Comparison of ENCODE assay signal across 9 mouse cellular contexts in the genomic region with DNA sequence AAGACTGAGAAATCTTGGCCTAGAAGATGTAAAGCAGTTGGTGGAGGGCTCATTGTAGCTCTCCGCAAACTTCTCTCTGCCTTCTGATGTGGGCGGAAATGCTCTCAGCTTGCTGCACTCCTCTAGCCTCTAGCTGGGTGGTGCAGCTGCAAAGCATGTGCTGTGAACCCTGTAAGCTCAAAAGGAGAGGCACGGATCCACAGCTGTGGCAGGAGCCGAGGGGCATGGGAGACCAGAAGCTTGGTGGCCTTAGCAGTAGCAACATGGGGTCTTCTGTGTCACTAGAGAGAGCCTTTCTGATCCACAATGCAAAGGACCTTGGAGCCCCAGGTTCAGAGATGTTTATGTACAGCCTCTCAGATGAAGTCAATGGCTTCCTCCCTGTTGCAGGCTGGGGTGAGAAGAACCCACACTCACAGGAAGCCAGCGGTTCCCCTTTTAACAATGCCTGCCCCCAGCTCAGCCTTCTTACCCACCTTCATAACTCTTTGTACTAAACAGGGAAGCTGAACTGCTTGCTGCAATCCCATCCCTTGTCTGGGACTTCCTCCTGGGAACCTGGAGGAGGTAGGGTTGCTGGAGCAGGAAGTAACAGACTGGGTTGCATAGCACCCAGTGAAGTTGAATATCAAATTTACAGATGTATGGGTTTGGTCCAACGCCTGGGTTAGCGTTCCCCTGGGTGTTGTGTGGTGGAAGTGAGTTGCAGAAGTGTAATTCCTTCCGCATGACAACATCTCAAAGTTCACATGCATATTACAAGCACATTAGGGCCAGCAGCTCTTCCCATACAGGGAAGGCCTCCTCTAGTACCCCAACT. TPM values are rescaled to one million over a fixed set of nuclear protein-coding genes. Genes with fewer than 3 reads are reported as not detected.
A peak's percentile ranks its signal among the peaks of the same experiment; 100 is the strongest.
DNase-seq lines count a peak whose midpoint lies in the region; ATAC-seq lines count a peak whose summit lies in the region.
"Had no signal": no experiment of that assay in that cellular context is flagged by ENCODE, and none has a peak within 500 bp of the region (broad histone marks: within the 10 kb centered on the region; RNA-seq: fewer than 3 reads in every experiment).

No protein-coding gene starts in this region.

- H3K27me3 ChIP-seq in heart, embryonic 12.5 days (replicated peaks) = no peaks in the 10 kb centered on the region
- no peaks in the 10 kb centered on the region for H3K27me3 ChIP-seq in liver, embryonic 11.5 days (replicated peaks; ENCODE audit: control insufficient read depth, insufficient read depth, low read length)
- H3K27me3 ChIP-seq in hindbrain, embryonic 12.5 days = no peaks in the 10 kb centered on the region
- H3K27me3 ChIP-seq: limb, embryonic 12.5 days had no signal

- no peaks in the 10 kb centered on the region for H3K9me3 ChIP-seq in heart, embryonic 12.5 days (replicated peaks)
- H3K9me3 ChIP-seq in liver, embryonic 11.5 days (ENCODE audit: control insufficient read depth, low read length) = no peaks in the 10 kb centered on the region
- no peaks in the 10 kb centered on the region for H3K9me3 ChIP-seq in hindbrain, embryonic 12.5 days (replicated peaks)
- H3K9me3 ChIP-seq: limb, embryonic 12.5 days had no signal

- H3K4me3 ChIP-seq in heart, embryonic 12.5 days = no peak overlapping the region
- H3K4me3 ChIP-seq in liver, embryonic 11.5 days (ENCODE audit: low read depth, low read length) = no peak overlapping the region
- no peak overlapping the region for H3K4me3 ChIP-seq in hindbrain, embryonic 12.5 days
- H3K4me3 ChIP-seq: limb, embryonic 12.5 days had no signal

- no peaks in the 10 kb centered on the region for H3K36me3 ChIP-seq in heart, embryonic 12.5 days
- no peaks in the 10 kb centered on the region for H3K36me3 ChIP-seq in liver, embryonic 11.5 days (ENCODE audit: control insufficient read depth, insufficient read depth, low read length)
- no peaks in the 10 kb centered on the region for H3K36me3 ChIP-seq in hindbrain, embryonic 12.5 days
- H3K36me3 ChIP-seq: limb, embryonic 12.5 days had no signal

- H3K27ac ChIP-seq in heart, embryonic 12.5 days (ENCODE audit: poor library complexity, severe bottlenecking) = no peak overlapping the region
- peak overlapping the region; percentile 16; the same call in 1 of the 2 replicates for H3K27ac ChIP-seq in liver, embryonic 11.5 days (ENCODE audit: low read depth, low read length)
- H3K27ac ChIP-seq in hindbrain, embryonic 12.5 days = no peak overlapping the region
- H3K27ac ChIP-seq: limb, embryonic 12.5 days had no signal

- H3K9ac ChIP-seq in heart, embryonic 12.5 days = no peak overlapping the region
- H3K9ac ChIP-seq in liver, embryonic 11.5 days (ENCODE audit: low read depth, low read length) = no peak overlapping the region
- H3K9ac ChIP-seq in hindbrain, embryonic 12.5 days = no peak overlapping the region
- H3K9ac ChIP-seq: limb, embryonic 12.5 days had no signal

- H3K4me2 ChIP-seq in heart, embryonic 12.5 days = peak overlapping the region; percentile 32; the same call in 1 of the 2 replicates
- H3K4me2 ChIP-seq in liver, embryonic 11.5 days = no peak overlapping the region
- no peak overlapping the region for H3K4me2 ChIP-seq in hindbrain, embryonic 12.5 days (replicated peaks)
- H3K4me2 ChIP-seq: limb, embryonic 12.5 days had no signal

- DNase-seq in right cerebral cortex, adult 2 months (ENCODE audit: low spot score in 2 of 2) = peak; percentile 13 to 19
- DNase-seq in right cerebral cortex, postnatal 14 days = no peak
- DNase-seq in liver, embryonic 11.5 days (ENCODE audit: low spot score) = no peak
- DNase-seq in skeletal muscle tissue, adult 2 months (ENCODE audit: low read depth, low spot score) = peak; percentile 34
- DNase-seq in retina, postnatal 1 day = no peak
- DNase-seq in cerebellum, adult 9-10 months = no peak

- H3K4me1 ChIP-seq in heart, embryonic 12.5 days (replicated peaks) = peaks cover 5% of the 10 kb centered on the region; the same call in 1 of the 2 replicates
- no peaks in the 10 kb centered on the region for H3K4me1 ChIP-seq in liver, embryonic 11.5 days (replicated peaks; ENCODE audit: control insufficient read depth, insufficient read depth, low read length)
- H3K4me1 ChIP-seq in hindbrain, embryonic 12.5 days = no peaks in the 10 kb centered on the region

- 61% methylated on average over 8 of the region's 8 CpGs for WGBS in heart, embryonic 12.5 days
- 52% methylated on average over 8 of the region's 8 CpGs for WGBS in liver, embryonic 11.5 days
- WGBS in hindbrain, embryonic 12.5 days = 84% methylated on average over 8 of the region's 8 CpGs

- ATAC-seq in heart, embryonic 12.5 days (ENCODE audit: insufficient number of reproducible peaks, low FRiP score) = no peak
- ATAC-seq in liver, embryonic 11.5 days (replicated peaks; ENCODE audit: low FRiP score) = no peak
- ATAC-seq in hindbrain, embryonic 12.5 days (ENCODE audit: low FRiP score) = no peak

RNA-seq across cellular contexts. Expression of a gene that starts 16.4 kb away (rescaled TPM):
- polyA plus RNA-seq in heart, embryonic 12.5 days (2016; fragmentation: Nextera tagmentation; extraction: Ambion mirVana) = 0.83 and 1.2 TPM in 2 replicates
- polyA plus RNA-seq in liver, embryonic 11.5 days (2014; fragmentation: Nextera tagmentation; extraction: Ambion mirVana) = 5.4 and 6.4 TPM in 2 replicates
- polyA plus RNA-seq in hindbrain, embryonic 12.5 days (2016; fragmentation: Nextera tagmentation; extraction: Ambion mirVana) = 1.5 TPM in 2 replicates

Comparison
In these comparisons a context has a peak if more than half of its experiments do, and no peak if none do; other contexts are left out.
1. DNase-seq: peak in right cerebral cortex, adult 2 months (2 of 2) and skeletal muscle tissue, adult 2 months (single experiment); none in right cerebral cortex, postnatal 14 days (single experiment), liver, embryonic 11.5 days (single experiment), retina, postnatal 1 day (single experiment) and cerebellum, adult 9-10 months (single experiment).